Mouse (Mus musculus): ENCODE measurements around the gene Smok2b. TPM values are rescaled to one million over a fixed set of nuclear protein-coding genes. Genes with fewer than 3 reads are reported as not detected.
"Not testable (repeated sequence)": the region's sequence is repeated elsewhere in the genome, so short reads cannot be mapped to it uniquely, and the experiment has no call there.

The Smok2b gene
- polyA plus RNA-seq (2015; fragmentation: Nextera tagmentation; extraction: Ambion mirVana) = not detected in 2 replicates

GRCm38 (mm10) chr17:13229957-13230356 is at the start of gene Smok2b:
TSS of gene Smok2b (plus strand) at chr17:13230257.
- not testable (repeated sequence) for DNase-seq (ENCODE audit: low spot score)

- DNase-seq (ENCODE audit: low spot score) = peak; percentile 2
Observed at GRCm38 (mm10) chr17:13180491-13180890, 49.6 kb upstream of the Smok2b start.

- DNase-seq (ENCODE audit: low spot score) = not testable (repeated sequence)
Observed at GRCm38 (mm10) chr17:13182712-13183111, 47.3 kb upstream of the Smok2b start.

DNA sequence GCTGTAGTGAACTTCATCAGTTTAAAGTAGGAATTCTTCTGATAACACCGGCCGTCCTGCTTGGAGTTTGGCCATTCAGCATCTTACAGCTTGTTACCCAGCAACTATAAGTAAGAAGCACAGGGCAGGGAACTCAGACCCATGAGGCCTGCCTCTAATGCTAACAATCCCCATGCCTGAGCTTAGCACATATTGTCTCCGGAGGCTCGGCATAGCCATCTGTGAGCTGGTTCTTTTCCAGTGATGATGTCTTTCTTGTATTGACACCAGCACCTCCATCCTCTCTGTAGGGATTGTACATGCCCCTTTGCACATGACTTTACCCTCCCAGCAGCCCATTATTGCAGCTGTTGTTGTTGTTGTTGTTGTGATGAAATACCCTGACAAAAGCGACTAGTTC is 45.5 kb upstream of the Smok2b start:
- DNase-seq (ENCODE audit: low spot score) = not testable (repeated sequence)

- DNase-seq (ENCODE audit: low spot score) = not testable (repeated sequence)
Observed at GRCm38 (mm10) chr17:13186541-13186940, 43.5 kb upstream of the Smok2b start.

DNA sequence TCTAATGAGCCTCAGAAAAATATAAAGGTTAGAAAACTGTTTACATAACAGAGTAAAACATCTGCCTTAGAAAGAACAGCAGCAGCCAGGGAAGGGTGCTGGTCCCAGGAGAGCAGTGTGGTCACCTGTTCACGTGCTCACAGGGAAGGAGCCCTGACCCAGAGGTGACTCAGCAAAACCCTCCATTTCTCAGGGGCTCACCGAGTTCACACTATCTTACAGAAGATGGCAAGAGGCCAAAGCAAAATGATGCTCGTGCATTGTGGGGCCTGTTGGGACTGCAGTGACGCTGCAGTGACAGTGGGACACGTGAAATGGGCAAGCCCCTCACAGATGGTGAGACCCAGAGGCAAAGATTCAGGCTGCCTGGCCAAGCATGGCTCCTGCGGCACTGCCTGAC is 42.4 kb upstream of the Smok2b start:
- DNase-seq (ENCODE audit: low spot score) = not testable (repeated sequence)

DNA sequence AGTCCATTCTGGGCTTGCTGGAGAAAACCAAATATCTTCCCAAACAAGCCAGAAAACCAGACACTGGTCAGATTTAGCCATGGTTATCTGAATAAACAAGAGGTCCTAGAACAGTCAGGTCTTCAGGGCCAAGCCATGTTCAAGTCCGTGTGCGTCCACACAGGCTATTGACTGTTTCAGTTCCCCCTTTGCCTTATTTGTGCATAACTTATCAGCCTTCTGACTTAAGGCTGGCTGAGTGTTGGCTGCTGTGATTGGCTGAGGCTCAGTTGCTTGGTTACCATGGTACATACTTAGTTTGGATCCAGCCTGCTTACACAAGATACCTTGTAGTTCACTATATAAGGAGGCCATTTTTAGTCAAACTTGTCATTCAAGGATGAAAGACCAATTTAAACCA is 41.2 kb upstream of the Smok2b start:
- DNase-seq (ENCODE audit: low spot score) = not testable (repeated sequence)

DNA sequence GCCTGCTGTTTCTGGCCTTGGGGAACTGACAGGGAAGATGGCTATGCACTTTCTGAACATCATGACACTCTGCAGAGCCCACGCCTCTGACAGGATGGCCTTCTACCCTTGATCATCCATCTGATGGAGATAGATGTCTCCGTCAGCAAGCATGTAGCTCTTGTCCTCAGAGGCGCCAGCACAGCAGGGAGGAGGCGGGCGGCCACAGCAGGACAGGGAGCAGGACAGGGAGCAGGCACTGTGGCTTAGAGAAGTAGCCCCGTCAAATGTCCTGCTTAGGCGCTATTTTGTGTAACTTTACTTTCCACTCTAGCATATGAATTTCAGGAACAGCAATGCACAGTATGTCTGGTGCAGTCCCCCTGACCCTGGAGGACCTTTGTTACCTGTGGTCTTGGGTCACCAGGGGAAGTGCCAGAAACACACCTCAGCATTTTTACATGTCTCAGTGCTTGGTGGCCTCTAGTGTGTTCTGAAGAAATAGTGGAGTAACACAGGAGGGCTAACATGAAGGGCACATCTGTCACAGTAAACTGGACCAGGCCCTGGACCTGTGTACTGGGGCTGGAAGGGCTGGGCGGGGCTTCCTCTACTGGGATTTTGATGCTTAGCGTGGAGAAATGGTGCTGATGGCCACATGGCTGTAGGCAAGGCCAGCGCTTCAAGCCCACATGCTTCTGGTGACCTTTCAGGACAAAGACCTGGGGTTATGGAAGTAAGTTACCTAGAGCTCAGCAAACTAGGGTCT is 39.0 kb upstream of the Smok2b start:
- DNase-seq (ENCODE audit: low spot score) = not testable (repeated sequence)

- not testable (repeated sequence) for DNase-seq (ENCODE audit: low spot score)
Observed at GRCm38 (mm10) chr17:13196486-13196885, 33.6 kb upstream of the Smok2b start.

- not testable (repeated sequence) for DNase-seq (ENCODE audit: low spot score)
Observed at GRCm38 (mm10) chr17:13198812-13199211, 31.2 kb upstream of the Smok2b start.

DNA sequence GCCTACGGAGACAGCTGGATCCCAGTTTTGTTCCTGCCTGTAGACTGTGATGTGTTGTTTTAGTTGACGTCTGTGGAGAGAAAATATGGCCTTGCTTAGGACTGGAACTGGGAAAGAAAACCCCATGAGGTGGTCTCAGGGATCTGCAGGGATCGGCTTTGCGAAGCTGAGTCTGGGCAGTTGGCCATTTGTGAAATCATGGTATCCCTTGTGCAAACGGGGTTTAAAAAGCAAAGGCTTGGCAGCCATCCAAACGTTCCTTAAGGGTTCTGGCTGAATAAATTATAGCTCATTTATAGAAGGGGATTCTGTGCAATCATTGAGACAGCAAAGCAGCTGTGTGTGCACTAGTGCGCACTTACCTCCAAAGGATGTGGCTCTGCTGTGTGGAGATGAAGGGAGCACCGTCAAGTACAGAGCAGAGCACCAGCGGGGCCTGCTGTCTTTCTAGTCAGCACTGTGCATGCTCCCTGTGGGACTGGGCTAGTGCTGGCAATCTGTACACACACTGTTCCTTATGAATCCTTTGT is 30.1 kb upstream of the Smok2b start:
- not testable (repeated sequence) for DNase-seq (ENCODE audit: low spot score)

GRCm38 (mm10) chr17:13201551-13201950 is 28.5 kb upstream of the Smok2b start:
- DNase-seq (ENCODE audit: low spot score) = not testable (repeated sequence)

- DNase-seq (ENCODE audit: low spot score) = not testable (repeated sequence)
Observed at GRCm38 (mm10) chr17:13202453-13203107, 27.5 kb upstream of the Smok2b start.

DNA sequence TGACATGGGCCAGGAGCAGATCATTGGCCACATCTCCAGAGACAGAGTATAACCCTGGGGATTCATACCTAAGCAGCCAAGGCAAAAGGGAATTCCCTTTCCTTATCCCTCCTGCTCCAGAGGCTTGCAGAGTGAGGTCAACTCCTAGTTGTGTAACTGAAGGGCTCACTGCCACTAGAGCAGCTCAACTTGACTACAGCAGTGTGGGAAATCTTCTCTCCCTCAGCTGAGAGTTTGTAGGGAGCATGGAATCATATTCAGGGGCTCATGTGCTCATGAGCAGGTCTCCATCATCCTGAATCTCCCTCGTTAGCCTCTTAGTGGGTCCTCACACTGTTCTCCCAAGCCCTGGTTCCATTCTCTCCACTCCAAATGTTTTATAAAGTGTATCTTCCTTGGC is 24.8 kb upstream of the Smok2b start:
- DNase-seq (ENCODE audit: low spot score) = not testable (repeated sequence)

DNA sequence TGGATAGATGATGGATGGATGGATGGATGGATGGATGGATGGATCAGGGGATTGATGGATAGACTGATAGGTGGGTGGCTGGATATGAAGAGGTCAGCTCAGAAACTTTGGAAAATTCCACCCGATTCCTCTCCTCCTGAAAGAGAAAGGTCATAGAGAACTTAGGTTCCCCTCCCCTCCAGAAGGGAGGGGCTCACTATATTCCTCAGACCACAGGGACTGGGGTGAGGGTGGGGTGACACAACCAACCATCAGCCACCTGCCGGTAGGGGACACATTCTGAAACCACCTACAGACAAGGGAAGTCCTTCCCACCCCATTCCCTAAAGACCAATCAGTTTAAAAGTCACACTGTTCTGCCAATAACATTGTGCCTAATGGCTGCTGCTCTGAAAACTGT is 23.6 kb upstream of the Smok2b start:
- no peak for DNase-seq (ENCODE audit: low spot score)

DNA sequence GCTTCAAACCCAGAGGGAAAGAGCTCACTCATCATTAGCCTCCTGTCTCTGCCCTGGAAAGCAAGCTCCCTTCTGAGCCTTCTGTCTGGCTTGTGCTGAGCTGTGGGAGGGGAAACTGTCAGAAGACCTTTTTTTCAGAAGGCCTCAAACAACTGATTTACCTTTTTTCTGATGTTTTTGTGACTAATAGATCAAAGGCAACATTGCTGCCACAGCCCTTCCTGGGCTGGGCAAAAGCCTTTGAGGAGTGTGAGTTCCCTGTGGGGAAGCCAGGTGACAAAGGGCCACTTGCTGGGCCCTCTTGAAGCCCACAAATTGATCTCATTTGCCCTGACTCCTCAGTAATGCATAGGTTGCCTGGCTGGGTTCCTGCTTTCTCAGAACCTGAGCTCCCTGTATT is 21.6 kb upstream of the Smok2b start:
- not testable (repeated sequence) for DNase-seq (ENCODE audit: low spot score)

GRCm38 (mm10) chr17:13212136-13212850 is 17.8 kb upstream of the Smok2b start:
- no peak for DNase-seq (ENCODE audit: low spot score)

DNA sequence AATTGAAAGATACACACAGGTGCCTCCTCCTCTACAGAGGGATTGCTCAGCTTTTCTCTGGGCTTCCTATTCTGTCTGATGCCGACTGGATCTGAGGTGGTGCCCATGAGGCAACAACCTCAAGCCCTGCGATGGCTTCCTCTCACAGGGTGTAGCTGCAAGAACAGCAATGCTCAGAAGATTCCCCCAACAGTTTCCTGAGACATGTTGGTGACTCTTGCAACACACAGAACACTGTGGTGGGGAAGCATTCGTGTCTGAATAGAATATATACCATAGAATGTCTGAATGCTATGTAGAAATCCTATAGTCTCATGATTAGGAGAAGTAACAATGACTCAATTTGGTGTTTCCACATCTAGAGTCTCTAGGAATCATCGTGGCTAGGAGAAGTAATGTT is 15.9 kb upstream of the Smok2b start:
- no peak for DNase-seq (ENCODE audit: low spot score)

GRCm38 (mm10) chr17:13215595-13215994 is 14.5 kb upstream of the Smok2b start:
- no peak for DNase-seq (ENCODE audit: low spot score)

- DNase-seq (ENCODE audit: low spot score) = no peak
Observed at GRCm38 (mm10) chr17:13220888-13221287, 9.2 kb upstream of the Smok2b start, which contains the start of gene Smok2a. TSS of gene Smok2a (plus strand) at chr17:13221188.

GRCm38 (mm10) chr17:13221921-13222320 is 8.1 kb upstream of the Smok2b start:
- not testable (repeated sequence) for DNase-seq (ENCODE audit: low spot score)

GRCm38 (mm10) chr17:13239461-13239860 is 9.4 kb downstream of the Smok2b start:
- not testable (repeated sequence) for DNase-seq (ENCODE audit: low spot score)

All from thymus, postnatal 0 days (tissue).